Mouse (Mus musculus) heart, embryonic 16.5 days (tissue): Measurements from ENCODE around the gene Os9. TPM values are rescaled to one million over a fixed set of nuclear protein-coding genes. Genes with fewer than 3 reads are reported as not detected.

Source experiments
- ATAC-seq: fragments of 200-750 bp; cut with Nextera tagmentation; replicated peaks from 2 replicates; pipeline ENCODE4 v1.8.0; 2017; ENCODE audit warnings: moderate number of reproducible peaks; ENCODE audit not compliant: insufficient read depth, low FRiP score; ENCODE audit errors: extremely low read depth
- H3K27ac ChIP-seq: fragments of 300-500 bp; sonication (generic); 2 replicates; pipeline ENCODE4 v1.5.1; 2014; ENCODE audit warnings: mild to moderate bottlenecking, low read length, control low read depth, moderate library complexity
- H3K27me3 ChIP-seq: fragments of 300-500 bp; sonication (generic); 2 replicates; pipeline ENCODE4 v1.6.1; 2014; ENCODE audit warnings: low read length, mixed read lengths; ENCODE audit not compliant: control insufficient read depth, insufficient read depth
- H3K36me3 ChIP-seq: fragments of 300-500 bp; sonication (generic); 2 replicates; pipeline ENCODE4 v1.6.1; 2014; ENCODE audit not compliant: control insufficient read depth, insufficient read depth
- H3K4me1 ChIP-seq: fragments of 300-500 bp; sonication (generic); 2 replicates; pipeline ENCODE4 v1.6.1; 2014; ENCODE audit warnings: low read length, mixed read lengths; ENCODE audit not compliant: control insufficient read depth, insufficient read depth
- H3K4me2 ChIP-seq: fragments of 300-500 bp; sonication (generic); 2 replicates; pipeline ENCODE4 v1.6.1; 2014; ENCODE audit warnings: low read depth, mild to moderate bottlenecking, control low read depth, low read length
- H3K4me3 ChIP-seq: fragments of 300-500 bp; sonication (generic); 2 replicates; pipeline ENCODE4 v1.5.1; 2014; ENCODE audit warnings: mild to moderate bottlenecking, control low read depth, low read length
- H3K9ac ChIP-seq: fragments of 300-500 bp; sonication (generic); 2 replicates; pipeline ENCODE4 v1.6.1; 2014; ENCODE audit warnings: low read length, control low read depth
- H3K9me3 ChIP-seq: fragments of 300-500 bp; sonication (generic); replicated peaks from 2 replicates; pipeline ENCODE4 v1.6.1; 2016; ENCODE audit warnings: low read length; ENCODE audit not compliant: control insufficient read depth
- WGBS: fragments of 180-500 bp; shearing (Covaris S2); extraction: QIAGEN DNeasy Blood & Tissue Kit; methylation state at CpG from one replicate; pipeline ENCODE4 v1.1.7; 2014; 5-methylcytosine and 5-hydroxymethylcytosine counted together
- polyA plus RNA-seq: library from polyadenylated mRNA; unstranded; fragments of >200 nt; fragmentation: Nextera tagmentation; extraction: Ambion mirVana; gene quantifications from 2 replicates; pipeline ENCODE4 v1.2.1, GENCODE M21; 2015

The Os9 gene
- polyA plus RNA-seq, 1 experiment from 2014 or later: 57.5 TPM

DNA sequence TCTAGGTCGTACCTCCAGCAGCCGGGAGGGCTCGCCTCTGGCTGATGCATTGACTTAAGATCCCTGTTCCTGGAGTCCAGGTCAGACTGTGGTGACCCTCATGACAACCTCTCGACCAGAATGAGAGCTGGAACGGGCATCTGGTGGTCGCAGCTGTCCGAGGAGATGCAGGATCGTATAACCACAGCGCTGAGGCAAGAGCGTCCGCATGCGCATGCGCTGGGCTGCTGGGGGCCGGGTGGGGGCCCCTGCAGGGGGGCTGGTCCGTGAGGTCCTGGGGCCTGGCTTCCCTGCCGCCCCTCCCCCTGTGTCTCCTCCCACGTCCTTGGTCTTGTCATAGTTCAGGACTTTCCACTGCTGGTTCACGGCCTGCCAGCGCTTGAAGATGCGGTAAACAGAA lies 64.4 kb downstream of the Os9 start:
- Histone ChIP-seq H3K27ac (no peak overlapping the region), H3K4me3 (no peak overlapping the region), H3K9ac (no peak overlapping the region), H3K9me3 (no peaks in the 10 kb centered on the region), H3K27me3 (peaks cover 17% of the 10 kb centered on the region), H3K4me2 (no peak overlapping the region), H3K4me1 (0 out of 2 replicates have a peak, but pooled peaks cover 3% of the 10 kb centered on the region), H3K36me3 (no peaks in the 10 kb centered on the region; the same call in 1 of the 2 replicates)
- no peak for ATAC-seq
- WGBS: 85% methylated on average over 20 of the region's 20 CpGs

DNA sequence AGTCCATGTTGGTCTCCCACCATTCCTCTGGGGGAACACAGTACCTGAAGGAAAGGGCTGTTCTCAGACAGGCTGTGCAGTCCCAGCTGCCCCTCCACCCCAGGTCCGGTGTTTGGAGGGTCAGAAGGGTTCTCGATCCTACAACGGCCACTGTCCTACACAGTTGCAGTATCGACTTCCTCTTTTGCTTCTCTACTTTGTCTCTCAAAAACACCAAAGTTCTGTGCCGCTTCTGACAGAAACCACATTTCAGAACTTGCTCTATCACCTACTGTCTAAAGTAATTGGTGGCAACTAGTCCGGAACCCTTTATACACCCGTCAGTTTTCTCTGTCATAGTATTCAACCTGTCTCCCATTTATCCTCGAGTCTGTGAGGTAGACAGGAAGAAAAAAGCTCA lies 65.5 kb downstream of the Os9 start:
- no peaks in the 10 kb centered on the region; the same call in 1 of the 2 replicates for H3K36me3 ChIP-seq
- 73% methylated on average over 8 of the region's 8 CpGs for WGBS
- H3K4me2 ChIP-seq: no peak overlapping the region
- no peak overlapping the region for H3K27ac ChIP-seq
- peaks cover 3% of the 10 kb centered on the region; the same call in 1 of the 2 replicates for H3K4me1 ChIP-seq
- H3K27me3 ChIP-seq: peaks cover 22% of the 10 kb centered on the region
- ATAC-seq: no peak
- H3K4me3 ChIP-seq: no peak overlapping the region
- no peaks in the 10 kb centered on the region for H3K9me3 ChIP-seq
- no peak overlapping the region for H3K9ac ChIP-seq

GRCm38 (mm10) chr10:127054646-127055045 lies 66.3 kb downstream of the Os9 start:
- 55% methylated on average over 4 of the region's 4 CpGs for WGBS
- peaks cover 30% of the 10 kb centered on the region for H3K27me3 ChIP-seq

DNA sequence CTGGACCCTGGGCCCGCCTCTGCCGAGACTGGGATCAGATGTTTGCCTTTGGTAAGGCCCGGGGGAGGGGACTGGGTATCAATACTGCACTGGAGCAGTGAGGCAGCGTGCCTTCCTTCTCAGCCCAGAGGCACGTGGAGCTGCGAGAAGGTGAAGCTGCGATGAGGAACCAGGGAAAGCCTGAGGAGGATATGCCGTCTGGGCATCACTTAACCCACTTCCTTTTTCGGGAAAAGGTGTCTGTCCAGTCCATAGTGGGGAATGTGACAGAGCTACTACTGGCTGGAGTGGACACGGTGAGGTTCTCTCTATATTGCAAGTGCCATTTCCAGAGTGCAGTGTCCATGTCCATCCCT lies 70.8 kb downstream of the Os9 start:
- Histone ChIP-seq H3K4me3 (no peak overlapping the region), H3K9me3 (no peaks in the 10 kb centered on the region), H3K36me3 (no peaks in the 10 kb centered on the region), H3K27me3 (peaks cover 44% of the 10 kb centered on the region), H3K27ac (no peak overlapping the region), H3K4me2 (no peak overlapping the region), H3K4me1 (peaks cover 8% of the 10 kb centered on the region), H3K9ac (no peak overlapping the region)
- 14% methylated on average over 10 of the region's 10 CpGs for WGBS
- no peak for ATAC-seq

More at GRCm38 (mm10) chr10:127054646-127055045, 66.3 kb downstream of the Os9 start:
- Histone ChIP-seq H3K9ac (no peak overlapping the region), H3K4me3 (no peak overlapping the region), H3K36me3 (no peaks in the 10 kb centered on the region; the same call in 1 of the 2 replicates), H3K27ac (no peak overlapping the region), H3K4me1 (peaks cover 3% of the 10 kb centered on the region; the same call in 1 of the 2 replicates), H3K4me2 (no peak overlapping the region), H3K9me3 (no peaks in the 10 kb centered on the region)
- ATAC-seq: no peak

DNA sequence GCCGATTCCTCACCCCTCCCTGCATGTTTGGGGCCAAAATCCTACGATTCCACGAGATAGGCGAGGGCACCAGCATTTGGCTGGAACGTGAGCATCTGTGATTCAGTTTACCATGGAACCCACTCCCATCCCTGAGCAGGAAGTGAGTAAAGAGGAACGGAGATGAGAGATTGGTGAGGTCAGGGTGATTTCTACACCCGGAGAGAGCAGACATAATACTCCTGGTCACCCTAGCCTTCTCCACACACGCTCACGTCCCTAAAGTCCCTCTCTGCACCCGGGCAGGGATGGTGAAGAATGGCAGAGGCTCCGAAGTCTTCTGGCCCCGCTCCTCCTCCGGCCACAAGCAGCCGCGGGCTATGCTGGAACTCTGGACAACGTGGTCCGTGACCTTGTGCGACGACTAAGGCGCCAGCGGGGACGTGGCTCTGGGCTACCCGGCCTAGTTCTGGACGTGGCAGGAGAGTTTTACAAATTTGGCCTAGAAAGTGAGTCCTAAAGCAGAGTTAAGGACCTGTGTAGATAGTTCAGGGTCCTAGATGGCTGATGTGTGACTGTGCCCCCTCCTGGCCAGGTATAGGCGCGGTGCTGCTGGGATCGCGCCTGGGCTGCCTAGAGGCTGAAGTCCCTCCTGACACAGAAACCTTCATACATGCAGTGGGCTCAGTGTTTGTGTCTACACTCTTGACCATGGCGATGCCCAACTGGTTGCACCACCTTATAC lies 71.4 kb downstream of the Os9 start:
- Histone ChIP-seq H3K4me2 (peak overlapping the region; percentile 48), H3K9me3 (no peaks in the 10 kb centered on the region), H3K9ac (no peak overlapping the region), H3K4me3 (peak overlapping the region; percentile 29), H3K4me1 (peaks cover 8% of the 10 kb centered on the region), H3K36me3 (0 out of 2 replicates have a peak, but pooled peaks cover 2% of the 10 kb centered on the region), H3K27me3 (peaks cover 44% of the 10 kb centered on the region), H3K27ac (no peak overlapping the region)
- 3% methylated on average over 29 of the region's 29 CpGs for WGBS
- ATAC-seq: no peak

DNA sequence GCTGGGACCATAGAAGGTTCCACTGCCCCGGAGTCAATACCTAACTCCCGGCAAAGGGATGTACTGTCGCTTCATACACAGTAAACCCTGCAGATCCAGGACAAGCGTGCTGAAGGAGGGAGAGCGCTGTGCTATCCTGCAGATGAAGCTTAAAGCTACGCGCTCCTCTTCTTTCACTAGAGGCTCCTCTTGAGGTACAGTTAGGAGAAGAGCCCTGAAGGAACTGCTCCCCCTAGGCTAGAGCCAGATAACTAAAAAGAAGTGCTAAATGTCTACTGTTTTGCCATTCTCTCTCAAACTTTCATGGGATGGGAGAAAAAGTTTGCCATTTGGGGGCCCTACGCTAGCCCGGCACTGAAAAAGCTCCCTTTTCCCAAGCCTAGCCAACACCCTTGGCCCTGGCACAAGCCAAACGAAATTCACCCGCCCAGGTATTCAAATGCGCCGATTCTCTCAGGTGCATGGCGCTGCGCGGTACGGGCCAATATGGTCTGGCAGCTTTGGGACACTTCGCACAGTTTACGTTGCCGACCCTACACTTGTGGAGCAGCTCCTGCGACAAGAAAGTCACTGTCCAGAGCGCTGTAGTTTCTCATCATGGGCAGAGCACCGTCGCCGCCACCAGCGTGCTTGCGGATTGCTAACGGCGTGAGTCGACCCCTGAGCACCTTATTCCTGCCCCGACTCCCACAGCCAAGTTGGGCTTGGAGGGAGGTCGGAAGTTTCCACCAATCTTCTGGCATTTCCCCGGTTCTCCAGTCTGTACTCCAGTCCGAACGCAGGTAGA lies 72.1 kb downstream of the Os9 start:
- ATAC-seq: no peak
- Histone ChIP-seq H3K9me3 (no peaks in the 10 kb centered on the region), H3K27me3 (peaks cover 44% of the 10 kb centered on the region), H3K4me2 (peak overlapping the region; percentile 48), H3K27ac (no peak overlapping the region), H3K4me1 (peaks cover 8% of the 10 kb centered on the region), H3K4me3 (peak overlapping the region; percentile 29), H3K36me3 (0 out of 2 replicates have a peak, but pooled peaks cover 2% of the 10 kb centered on the region), H3K9ac (no peak overlapping the region)
- WGBS: 5% methylated on average over 35 of the region's 35 CpGs

- peaks cover 44% of the 10 kb centered on the region for H3K27me3 ChIP-seq
- peak within 1 kb of the TSS; percentile 29 for H3K4me3 ChIP-seq
- peaks cover 8% of the 10 kb centered on the region for H3K4me1 ChIP-seq
- no peak within 1 kb of the TSS for H3K9ac ChIP-seq
- H3K36me3 ChIP-seq: 0 out of 2 replicates have a peak, but pooled peaks cover 2% of the 10 kb centered on the region
- H3K4me2 ChIP-seq: peak within 1 kb of the TSS; percentile 48
- no peak within 1 kb of the TSS for H3K27ac ChIP-seq
- 27% methylated on average over 5 of the region's 5 CpGs for WGBS
- H3K9me3 ChIP-seq: no peaks in the 10 kb centered on the region
- ATAC-seq: no peak
Observed at GRCm38 (mm10) chr10:127047954-127048353, 73.0 kb downstream of the Os9 start, which contains the start of gene Cyp27b1. Gene Cyp27b1 (plus strand): TSS chr10:127048250.
